Mouse (Mus musculus) 3134 (cell line): ENCODE measurements around the gene Meis2.

Experiments used
- DNase-seq: peaks from one replicate; pipeline ENCODE4 v3.0.0-alpha.2; 2011; ENCODE audit warnings: low spot score; ENCODE audit not compliant: insufficient read length; ENCODE audit errors: extremely low read depth

Meis2 gene

DNA sequence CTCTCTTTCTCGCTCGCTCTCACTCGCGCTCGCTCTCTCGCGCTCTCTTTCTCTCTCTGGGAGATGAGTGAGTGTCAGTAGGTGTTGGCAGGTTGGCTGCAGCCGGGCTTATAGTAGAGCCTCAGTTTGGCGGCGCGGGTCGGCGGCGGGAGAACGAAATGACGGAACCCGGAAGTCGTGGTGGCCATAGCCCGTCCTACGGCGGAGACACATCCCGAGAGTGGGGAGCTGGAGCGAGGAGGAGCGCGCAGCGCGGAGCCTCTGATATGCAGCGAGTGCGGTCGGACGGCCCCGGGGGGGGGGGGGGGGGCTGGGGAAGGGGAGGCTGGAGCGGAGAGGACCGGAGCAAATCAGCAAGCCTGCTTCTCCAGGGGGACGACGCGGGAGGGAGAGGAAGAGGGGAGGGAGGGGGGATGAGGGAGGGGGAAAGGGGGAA, at the start of gene Meis2:
Meis2 (minus strand) TSS at position 270 of the 436 bp plus-strand sequence.
- DNase-seq = peak; percentile 92

DNA sequence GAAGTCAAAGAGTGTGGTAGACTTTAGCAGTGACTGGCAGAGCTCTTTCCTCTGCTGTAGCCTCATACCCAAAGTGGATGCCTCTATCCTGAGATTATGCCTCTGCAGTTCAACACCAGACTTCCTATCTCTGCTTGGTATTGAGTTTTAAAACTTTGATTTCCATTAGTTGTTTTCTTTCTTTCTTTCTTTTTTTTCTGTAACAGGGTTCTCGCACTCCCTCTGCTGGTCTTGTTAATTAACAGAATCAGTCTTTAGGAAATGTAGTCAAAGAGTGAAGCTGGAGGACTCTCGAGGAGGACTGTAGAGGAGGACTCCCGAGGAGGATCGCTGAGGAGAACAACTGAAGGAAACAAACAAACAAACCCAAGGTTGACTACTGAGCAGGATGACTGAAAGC, 40.6 kb upstream of the Meis2 start:
- no peak for DNase-seq

DNA sequence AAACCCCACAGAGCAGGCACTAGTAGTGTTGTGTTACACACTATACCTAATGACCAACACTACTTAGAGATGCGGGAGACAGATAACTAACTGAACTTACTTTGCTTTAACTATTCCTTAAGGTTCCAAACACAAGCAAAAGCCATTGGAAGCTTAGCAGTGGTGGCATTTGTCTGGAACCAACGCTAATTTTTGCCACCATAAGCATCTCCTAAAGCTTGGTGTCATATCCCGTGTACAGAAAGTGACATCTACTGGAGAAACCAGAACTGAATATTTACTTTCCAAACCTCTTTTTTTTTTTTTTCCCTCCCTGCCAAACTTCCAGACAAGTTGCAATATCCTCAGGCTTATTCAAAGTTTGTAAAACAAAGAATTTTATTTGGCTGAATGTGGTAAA, 39.5 kb upstream of the Meis2 start:
- no peak for DNase-seq

DNA sequence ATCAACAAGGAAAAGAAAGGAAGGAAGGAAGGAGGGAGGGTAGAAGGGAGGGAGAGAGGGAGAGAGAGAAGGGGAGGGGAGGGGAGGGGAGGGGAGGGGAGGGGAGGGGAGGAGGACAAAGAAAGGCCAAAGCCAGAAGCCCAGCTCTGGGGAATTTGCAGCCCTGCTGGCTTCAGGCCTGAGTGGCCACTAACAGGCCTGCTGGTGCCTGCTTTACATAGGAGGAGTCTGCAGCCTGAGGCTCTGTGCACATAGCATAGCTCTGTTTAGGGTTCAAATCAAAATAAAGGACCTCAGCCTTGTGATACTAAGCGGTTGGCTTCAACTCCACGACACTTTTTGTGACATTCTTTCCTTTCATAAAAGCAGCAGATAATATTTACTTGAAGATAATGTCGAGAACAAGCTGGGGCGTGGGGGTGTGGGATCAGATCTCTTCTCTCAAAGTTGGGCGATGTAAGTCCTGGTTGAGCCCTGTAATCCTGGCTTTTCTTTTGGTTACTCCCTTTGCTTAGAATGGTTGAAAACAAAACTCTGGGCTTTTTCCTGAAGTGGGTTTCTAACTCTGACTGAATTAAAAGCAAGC, 37.9 kb upstream of the Meis2 start:
- DNase-seq = no peak

DNA sequence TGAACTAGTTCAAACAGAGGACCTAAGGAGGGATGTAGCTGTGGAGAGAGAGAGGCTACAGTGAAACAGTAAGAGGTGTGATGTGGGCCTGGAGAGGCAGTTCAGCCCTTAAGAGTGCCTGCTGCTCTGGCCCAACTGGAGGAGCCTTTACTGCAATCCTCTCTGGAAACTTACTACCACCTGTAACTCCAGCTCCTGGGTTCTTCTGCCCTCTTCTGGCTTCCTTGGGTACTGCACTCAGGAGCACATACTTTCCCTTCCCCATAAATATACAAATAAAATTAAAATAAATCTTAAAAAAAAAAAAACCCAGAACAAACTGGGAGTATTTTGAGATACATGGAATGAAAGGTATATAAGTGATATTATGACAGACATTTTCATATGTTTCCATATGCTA, 35.6 kb upstream of the Meis2 start:
- peak; percentile 22 for DNase-seq

DNA sequence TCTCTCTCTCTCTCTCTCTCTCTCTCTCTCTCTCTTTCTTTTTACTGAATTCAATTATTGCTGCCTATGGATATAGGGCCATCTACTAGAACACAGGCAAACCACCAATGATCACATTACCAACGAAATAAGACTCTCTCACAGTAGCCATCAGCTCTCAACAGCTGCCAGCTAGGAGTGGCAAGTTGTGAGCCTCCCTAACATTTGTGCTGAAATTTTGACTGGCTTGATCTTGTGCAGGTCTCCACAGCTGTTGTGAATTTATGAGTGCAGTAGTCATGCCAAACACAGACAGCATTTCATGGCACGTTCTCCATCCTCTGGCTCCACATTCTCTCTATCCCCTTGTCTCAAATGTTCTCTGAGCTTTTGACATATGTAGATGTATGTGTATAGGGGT, 15.3 kb upstream of the Meis2 start:
- no peak for DNase-seq

DNA sequence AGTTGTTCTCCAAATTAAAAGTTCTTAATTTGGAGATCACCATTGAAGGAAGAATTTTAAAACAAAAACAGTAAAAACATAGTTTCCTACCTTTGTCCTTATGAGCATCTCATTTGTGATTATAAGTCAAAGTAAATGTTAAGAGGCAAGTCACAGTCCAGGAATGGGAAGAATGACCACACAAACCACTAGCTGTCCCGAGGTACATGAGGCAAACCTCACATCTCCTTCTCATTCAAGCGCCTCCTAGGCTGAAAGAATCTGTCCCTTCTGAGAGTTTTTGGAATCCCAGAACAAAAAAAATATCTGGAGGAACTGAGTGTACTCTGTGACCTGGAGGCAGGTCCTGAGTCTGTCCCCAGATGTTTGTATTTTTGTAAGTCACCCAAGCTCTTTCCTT, 13.2 kb upstream of the Meis2 start:
- no peak for DNase-seq

DNA sequence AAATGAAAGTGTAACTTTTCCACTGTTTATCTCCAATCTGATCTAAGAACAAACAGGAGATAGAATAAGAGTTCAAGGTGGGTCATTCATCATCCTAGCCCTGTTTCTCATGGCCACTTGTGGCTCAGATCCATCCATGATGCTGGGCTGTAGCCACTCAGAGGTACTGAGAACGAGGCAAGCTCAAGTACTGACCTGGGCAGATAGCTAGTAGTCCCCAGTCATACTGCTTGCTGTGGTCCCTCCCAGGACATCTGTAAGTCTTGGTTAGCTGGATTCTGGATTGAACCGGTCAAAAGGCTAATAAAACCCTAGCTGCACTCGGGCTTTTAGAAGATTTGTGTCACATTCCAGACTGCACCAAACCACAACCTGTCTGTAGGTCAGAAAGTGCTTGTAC, 12.1 kb upstream of the Meis2 start:
- no peak for DNase-seq

DNA sequence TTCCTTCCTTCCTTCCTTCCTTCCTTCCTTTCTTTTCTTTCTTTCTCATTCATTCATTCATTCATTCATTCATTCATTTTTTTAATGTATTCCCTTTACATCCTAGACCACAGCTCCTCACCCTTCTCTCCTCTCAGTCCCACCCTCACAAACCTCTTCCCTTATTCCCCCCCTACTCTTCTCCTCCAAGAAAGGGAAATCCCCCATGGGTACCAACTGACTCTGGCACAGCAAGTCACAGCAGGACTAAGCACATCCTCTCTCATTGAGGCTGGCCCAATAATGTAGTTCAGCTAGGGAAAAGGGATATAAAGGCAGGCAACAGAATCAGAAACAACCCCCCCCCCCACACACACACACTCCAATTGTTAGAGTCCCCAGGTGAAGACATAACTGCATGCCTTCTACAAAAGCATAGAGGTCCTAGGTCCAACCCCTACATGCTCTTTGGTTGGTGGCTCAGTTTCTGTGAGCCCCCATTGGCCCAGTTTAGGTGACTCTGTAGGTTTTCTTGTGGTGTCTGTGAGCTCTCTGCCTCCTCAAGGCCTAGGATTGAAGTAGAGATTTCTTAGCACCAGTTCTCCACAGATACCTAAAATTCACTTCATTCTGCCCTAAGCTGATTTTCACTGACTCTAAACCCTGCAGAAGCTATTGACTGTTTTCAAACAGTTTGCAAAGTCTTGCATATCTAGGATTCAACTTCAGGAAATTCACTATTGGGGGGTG, 11.3 kb upstream of the Meis2 start:
- DNase-seq = no peak

DNA sequence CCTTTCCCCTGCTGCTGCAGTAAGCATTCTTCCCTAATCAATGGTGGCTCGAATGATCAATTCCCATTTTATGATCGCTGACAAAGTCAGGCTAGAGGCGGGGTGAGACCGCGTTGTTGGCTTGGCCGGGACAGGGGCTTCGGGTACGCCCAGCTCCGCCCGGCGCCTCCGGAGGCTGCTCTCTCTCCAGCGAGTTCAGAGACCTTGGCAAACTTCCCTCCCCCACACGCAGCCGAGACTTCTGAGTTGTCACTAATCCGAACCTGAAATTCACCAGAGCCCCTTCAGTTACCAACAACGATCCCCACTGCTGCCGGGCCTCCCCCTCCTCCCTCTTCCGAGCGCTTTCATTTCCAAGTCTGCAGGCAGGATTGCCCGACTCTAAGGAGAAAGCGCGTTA, 10.3 kb upstream of the Meis2 start:
- no peak for DNase-seq

DNA sequence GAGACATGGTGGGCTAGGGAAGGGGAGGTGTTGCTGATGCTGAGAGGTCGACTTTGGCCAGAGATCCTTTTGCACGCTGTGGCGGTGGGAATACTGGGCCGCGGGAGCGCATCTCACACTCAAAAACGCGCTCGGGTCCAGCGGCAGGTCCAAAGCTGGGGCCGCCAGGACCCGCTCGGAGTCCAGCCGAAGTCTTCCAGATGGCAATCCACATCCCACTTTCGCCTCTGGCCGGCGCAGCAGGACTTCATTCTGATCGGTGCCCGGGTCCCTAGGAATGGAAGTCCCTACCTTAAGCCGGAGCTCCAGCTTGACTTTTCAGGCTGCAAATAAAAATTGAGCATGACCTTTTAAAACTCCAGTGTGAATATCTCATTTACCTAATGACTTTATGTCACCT, 9.8 kb upstream of the Meis2 start:
- no peak for DNase-seq

DNA sequence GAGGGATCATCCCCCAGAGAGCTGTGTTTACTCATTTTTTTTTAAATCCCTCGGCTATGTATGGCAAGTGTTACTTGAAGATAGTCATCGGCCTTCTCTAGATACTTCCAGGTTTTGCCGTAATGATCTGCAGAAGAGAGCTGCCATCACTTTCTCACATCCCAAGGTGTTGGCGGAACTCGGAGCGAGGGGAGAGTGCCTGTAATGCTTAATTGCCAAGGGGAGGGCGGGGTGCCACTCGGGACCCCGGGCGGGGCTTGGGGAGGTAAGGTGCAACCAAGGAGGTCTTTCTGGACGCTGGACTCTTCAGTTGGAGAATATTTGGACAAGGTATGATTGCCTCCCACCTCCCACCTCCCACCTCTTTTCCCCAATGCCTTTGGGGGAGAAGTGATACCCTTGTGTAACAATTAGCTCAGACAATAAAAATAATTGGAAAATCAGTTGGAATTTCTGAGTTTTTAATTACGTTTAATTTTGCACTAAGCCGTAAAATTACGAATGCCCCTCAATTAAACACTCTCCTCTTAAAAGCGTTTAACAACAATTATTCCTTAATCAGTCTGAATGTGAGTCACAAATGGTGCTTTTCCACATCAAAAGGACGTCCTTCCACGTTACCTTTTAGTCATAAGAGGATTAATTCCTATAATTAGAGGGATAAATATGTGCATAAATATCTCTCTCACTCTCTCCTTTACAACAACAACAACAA, 9.2 kb upstream of the Meis2 start:
- DNase-seq = no peak

DNA sequence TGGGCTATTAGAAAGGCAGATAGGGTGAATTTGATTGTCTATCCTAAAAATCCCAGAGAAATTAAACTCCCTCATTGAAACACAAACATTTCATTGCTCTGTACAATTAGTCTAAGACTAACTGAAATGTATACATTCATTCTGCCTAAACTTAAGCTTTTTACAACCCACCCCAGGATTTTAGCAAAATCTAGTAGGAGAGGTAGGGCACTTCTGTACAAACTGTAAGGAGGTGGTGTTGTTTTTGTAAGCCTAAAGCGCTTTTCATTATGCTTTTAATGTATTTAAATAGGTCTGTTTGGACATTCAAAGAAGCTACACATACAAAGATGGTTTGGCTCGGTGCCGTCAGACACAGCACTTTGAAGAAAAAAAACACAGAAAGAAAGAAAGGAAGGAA, 8.4 kb upstream of the Meis2 start:
- DNase-seq = no peak

DNA sequence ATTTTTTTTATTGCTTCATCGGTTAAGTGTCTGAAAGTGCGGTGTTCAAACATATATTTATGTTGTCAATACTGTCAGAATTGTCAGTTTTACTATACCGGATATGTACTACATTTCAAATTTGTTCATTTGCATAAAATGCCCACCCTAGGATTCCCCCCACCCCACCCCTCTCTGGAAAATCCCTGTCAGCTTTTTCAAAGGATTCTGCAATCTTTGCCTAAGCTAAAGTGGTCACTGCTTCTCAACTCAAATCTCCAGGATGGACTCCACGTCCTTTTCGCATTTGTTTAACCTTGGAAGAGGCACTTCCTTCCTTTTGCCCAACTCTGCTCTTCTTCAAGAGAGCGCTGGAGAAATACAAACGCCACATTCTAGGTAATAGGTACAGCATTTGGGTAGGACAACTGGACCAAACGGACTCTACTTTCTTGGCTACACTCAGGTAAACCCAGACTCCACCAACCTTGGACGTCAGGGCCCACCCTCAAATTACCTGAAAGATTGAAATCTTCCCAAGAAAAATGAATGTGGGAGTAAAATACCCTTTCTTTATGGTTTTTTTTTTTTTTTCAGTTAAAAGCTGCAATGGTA, 7.8 kb upstream of the Meis2 start:
- no peak for DNase-seq

DNA sequence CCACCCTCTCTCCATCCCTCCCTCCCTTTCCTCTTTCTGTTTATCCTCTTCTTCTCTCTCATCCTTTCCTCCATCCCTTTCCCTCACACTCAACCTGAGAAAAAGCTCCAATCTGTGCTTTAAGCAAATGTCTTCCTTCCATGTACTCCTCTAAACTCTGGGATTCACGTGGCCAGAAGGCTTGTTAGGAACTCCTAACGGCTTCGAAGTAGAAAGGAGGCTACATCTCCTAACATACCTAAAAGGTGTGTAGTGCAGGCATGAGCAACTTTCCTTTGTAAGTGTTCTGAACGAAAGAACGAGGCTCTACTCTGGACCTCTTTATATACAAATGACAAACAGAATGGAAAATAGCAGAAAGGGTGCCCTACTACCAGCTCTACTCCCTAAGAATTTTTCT, 7.1 kb upstream of the Meis2 start:
- no peak for DNase-seq

DNA sequence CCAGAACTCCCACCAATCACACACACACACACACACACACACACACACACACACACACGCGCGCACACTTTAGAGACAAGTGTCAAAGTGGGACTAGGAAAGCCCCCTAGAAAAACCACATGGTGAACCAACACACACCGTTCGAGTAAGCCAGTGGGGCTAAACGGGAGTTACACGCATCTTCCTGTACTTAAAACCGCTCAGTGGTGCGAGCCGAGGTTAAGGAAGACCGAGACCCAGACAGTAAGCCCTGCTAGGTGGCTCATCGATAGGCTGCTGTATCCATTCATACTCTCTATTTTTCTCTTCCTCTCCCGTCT, 6.6 kb upstream of the Meis2 start:
- DNase-seq = no peak

DNA sequence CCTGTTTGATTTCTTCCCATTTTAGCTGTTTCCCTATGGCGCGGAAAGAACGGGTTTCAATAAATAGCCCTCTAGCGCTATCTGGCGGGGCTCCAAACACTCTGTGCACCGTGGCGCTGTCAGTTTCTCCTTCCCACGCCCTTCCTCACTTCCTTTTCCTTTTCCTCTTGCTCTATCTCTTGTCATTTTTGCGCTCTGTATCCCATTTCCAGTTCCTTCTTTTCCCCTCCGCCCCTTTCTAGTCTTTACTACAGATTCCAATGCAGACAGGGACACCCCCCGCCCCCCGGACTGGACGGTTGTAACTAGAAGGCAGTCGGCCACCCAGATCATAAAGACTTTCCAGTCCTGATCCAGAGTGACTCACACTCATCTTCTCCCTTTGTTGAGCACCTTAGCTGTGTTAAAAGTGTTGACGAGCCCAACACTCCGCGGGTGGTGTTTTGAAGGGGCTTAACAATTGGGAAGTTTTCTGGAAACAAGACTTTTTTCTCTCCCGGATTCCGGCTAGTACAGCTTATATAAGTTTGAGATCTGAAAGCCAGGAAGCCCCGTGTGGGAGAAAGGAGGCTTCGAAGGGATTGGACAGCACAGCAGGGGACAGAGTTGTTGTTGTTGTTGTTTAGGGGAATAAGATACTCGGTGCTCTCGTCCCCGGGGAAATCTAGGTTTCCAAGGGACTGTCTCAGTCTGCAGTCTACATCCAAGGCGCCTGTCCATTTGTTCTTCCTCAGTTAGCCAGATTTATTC, 6.1 kb upstream of the Meis2 start:
- no peak for DNase-seq

DNA sequence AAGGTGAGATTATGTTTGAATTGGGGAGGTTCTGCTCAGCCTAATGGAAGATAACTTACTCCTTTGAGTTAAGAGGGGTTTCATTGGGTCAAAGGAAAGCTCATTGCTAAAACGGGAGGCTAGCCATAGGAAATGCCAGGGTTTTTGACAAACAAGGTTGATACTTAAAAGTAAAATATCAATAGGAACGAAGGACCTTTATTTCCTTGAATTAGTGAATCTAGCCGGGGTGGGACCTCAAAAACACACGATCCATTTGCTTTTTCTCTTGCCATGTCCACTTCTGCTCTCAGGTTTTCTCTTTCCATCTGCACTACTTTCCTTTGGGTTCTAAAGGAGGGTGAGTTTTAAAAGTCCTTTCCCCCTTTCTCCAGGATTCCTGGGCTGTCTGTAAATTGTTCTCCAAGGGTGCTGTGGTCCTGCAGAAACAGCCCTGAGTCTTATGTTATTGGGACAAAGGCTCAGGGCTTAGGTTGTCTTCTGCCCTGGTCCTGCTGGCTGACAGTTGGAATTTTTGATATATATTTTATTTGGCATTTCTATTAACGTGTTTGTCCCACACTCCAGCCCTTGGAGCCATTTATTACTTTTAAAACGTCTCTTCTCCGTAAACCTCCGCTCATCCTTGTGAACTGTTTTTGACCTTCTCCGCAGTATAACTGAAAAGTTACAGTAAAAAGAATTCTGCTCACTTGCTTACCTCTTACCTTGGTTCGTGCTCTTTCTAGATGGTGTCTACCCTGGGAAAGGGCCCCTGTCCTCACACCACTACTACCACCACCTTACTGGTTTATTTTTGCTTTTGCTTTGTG, 5.2 kb upstream of the Meis2 start:
- no peak for DNase-seq

DNA sequence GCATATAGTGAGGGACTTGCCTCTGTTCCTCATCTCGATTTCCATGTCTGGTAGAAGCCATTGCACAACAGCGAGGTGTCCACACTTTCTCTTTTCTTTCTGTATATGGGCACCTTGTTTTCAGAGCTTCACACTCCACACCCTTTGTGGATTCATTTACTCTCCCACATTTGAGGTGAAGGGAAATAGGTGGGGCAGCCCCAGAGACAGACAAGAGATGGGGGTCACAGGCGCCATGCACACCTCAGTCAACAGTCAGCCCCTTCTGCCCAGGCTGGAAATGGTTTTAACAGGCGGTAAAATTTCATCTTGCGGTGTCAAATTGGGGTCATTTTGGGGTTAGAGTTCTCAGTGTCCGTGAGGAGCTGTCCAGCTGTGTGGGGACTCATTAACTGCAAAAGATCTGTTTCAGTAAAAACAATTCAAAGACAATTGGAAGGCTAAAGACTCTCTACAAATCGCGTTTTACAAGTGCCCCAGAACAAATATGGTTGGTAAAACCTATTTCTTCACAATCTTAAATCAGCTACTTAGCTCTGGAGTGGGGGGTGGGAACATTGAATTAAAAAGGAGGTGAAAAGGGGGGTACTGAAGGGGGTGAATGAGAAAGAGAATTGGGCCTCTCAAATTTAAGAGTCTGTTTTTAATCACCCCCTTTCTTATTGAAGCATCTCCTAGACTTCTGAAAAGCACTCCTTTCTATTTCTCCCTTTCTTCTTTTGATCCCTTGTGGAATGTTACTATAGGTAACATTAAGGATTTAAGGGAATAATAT, 4.0 kb upstream of the Meis2 start:
- no peak for DNase-seq

DNA sequence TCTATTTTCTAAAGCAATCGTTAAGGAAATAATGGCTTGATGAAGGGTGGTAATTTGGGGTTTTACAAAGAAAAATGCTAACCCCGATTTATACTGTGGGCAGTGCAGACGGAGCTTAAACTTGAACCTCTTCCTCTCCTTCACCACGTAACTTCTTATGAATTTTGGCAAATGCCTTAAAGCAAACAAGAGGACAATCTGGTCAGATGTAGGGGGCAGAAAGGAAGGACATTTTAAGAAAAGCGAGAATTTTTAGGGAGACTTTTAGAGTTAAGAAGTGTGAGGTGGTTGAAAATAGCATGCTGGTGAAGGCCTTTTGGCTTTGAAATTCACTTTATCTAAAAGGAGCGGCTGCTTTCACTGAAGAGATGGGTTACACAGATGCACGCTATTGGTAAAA, 3.3 kb upstream of the Meis2 start:
- no peak for DNase-seq
